Mouse (Mus musculus): ENCODE data around the gene Gabpb2. TPM values are rescaled to one million over a fixed set of nuclear protein-coding genes. Genes with fewer than 3 reads are reported as not detected.
A peak's percentile ranks its signal among the peaks of the same experiment; 100 is the strongest.
"Not testable (repeated sequence)": the region's sequence is repeated elsewhere in the genome, so short reads cannot be mapped to it uniquely, and the experiment has no call there.

Gabpb2 gene
- total RNA-seq, 4 experiments from 2014 or later: 10.4 to 12.5 (median 12.1) TPM

DNA sequence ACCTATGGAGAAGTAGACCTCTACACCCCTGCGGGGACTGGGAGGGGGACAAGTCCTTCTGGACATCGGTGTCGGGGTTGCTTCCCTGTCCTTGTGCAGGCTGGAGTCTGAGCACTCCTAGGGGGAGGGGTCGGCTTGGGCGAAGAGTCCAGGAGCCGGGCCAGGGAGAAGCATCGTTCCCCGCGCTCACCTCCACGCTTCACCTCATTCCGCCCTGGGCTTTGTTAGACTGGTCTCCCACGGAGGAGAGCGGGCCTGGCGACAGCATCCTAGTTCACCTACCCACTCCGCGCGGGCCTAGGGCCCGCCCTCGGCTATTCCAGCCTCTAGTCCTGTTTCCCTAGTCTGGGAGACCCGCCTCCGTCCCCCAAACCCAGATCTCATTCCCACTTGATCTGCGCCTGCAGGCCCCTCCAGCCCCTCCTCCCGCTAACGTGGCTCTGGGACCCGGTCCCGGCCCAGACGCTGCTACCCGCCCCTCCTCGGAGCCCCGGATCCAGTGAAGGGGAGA lies 56.6 kb downstream of the Gabpb2 start:
- DNase-seq (ENCODE audit: low spot score in 2 of 2): no peak

DNA sequence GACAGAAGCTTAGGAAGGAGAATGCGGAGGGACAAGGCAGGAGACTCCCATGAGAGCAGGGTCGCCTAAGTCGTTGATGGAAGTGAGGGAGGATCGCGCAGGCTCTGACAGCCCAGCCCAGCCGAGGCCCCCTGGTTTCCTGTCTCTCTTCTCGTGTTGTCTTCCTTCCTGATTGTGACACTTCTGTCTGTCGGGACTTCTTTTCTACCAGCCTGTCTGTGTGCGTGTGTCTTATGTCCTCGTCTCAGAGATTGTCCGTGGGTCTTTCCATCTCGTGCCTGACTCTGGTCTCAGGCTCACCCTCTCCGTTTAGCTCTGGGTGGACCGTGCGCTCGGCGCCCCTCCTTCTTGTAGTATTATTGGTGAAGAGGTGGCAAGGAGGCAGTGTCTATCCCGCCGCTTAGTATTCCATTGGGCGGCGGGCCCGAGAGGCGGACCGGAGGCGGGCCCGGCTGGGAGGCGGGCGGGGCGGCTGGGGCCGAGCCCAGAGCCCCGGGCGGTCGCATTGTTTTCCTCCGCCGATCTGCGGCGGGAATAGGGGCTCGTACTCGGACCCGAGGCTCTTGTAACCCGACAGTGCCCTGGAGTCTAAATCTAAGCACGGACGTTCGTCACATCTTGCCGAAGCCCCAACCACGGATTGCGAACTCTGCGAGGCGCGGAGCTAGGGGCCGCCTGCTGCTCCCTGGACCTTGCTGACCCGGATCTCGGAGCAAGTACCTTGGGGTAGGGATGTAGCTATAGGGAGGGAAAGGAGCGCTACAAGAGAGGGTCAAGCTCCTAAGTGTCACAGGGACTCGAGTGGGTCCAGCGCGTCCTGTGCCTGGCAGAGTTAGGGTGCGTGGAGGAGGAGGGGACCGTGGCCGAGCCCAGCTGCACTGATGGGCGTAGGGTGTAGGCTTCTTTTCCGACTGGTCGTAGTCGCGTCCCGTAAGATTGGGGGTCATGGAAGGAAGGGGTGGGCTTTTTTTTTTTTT lies 57.4 kb downstream of the Gabpb2 start, which contains the start of gene Sema6c:
TSS of gene Sema6c (plus strand) at position 471 of the 977 bp plus-strand sequence.
- DNase-seq (ENCODE audit: low spot score in 2 of 2): peak; percentile 65 to 87

DNA sequence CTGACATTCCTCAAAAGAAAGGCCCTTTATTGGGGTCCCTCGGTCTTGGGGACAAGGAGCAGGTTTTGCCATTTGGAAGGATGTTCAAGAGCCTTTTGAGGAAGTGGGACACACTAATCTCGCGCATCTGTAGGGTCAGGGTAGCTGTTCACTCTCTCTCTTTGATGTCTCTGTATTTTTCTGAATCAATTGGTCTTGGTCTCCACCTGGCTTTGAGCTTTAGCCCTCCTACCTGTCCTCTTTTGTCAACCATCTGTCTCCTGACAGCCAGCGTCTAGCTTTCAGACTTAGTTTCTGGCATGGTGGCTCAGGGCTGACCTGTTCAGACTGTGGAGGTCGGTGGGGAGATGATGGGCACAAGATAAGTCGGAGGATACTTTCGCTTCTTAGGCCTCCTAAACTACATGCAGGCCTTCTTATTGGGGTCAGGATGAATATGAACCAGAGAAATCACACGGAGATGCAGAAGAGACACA lies 58.2 kb downstream of the Gabpb2 start:
- DNase-seq (ENCODE audit: low spot score in 2 of 2): no peak

- no peak for DNase-seq (ENCODE audit: low spot score in 2 of 2)
Measured at GRCm38 (mm10) chr3:95153874-95154273, 63.8 kb downstream of the Gabpb2 start.

GRCm38 (mm10) chr3:95147924-95148323 lies 69.8 kb downstream of the Gabpb2 start:
- no peak for DNase-seq (ENCODE audit: low spot score in 2 of 2)

DNA sequence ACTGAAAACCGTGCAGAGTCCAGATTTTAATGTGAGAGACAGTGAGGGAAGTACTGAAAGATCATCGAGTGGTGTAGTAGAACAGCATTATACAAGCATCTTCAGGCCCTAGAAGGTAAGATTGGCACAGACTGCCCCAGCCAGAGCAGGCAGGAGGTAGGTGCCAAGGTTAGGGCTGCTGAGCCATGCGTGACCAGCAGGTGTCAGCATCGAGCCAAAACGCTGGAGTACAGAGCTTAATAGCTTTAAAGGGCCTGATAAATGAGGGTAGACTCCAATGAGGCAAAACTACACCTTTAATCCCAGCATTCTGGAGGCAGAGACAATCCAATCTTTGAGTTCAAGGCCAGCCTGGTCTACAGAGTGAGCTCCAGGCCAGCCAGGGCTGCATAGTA lies 75.1 kb downstream of the Gabpb2 start:
- peak in 1 of 2 experiments; percentile 90 for DNase-seq (ENCODE audit: low spot score in 2 of 2)

GRCm38 (mm10) chr3:95141952-95142616 lies 75.6 kb downstream of the Gabpb2 start, which contains the start of gene Tnfaip8l2:
TSS of gene Tnfaip8l2 (minus strand) at chr3:95142360.
- no peak for DNase-seq (ENCODE audit: low spot score in 2 of 2)

GRCm38 (mm10) chr3:95141474-95141873 lies 76.2 kb downstream of the Gabpb2 start:
- no peak for DNase-seq (ENCODE audit: low spot score in 2 of 2)

- no peak for DNase-seq (ENCODE audit: low spot score in 2 of 2)
Measured at GRCm38 (mm10) chr3:95140795-95141194, 76.9 kb downstream of the Gabpb2 start.

GRCm38 (mm10) chr3:95140289-95140595 lies 77.5 kb downstream of the Gabpb2 start:
- no peak for DNase-seq (ENCODE audit: low spot score in 2 of 2)

- DNase-seq (ENCODE audit: low spot score in 2 of 2): no peak
Measured at GRCm38 (mm10) chr3:95139586-95140288, 78.0 kb downstream of the Gabpb2 start.

DNA sequence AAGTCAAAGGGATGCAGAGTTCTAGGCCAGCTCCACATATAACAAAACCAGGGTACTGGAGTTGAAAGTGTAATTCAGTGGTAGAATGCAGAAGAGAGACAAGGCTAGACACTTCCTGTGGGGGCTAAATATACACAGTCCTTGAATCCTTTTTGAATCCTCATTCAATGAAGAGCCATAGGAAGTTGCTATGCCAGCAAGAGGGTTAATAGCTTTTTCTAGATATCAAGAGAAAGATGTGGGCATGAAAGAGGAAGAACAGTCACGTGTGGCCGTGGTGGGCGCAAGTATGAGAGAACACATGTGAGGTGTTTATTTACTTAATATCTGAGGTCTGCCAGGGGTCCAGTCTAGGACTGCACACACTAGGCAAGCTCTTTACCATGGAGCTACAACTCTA lies 81.4 kb downstream of the Gabpb2 start:
- no peak for DNase-seq (ENCODE audit: low spot score in 2 of 2)

DNA sequence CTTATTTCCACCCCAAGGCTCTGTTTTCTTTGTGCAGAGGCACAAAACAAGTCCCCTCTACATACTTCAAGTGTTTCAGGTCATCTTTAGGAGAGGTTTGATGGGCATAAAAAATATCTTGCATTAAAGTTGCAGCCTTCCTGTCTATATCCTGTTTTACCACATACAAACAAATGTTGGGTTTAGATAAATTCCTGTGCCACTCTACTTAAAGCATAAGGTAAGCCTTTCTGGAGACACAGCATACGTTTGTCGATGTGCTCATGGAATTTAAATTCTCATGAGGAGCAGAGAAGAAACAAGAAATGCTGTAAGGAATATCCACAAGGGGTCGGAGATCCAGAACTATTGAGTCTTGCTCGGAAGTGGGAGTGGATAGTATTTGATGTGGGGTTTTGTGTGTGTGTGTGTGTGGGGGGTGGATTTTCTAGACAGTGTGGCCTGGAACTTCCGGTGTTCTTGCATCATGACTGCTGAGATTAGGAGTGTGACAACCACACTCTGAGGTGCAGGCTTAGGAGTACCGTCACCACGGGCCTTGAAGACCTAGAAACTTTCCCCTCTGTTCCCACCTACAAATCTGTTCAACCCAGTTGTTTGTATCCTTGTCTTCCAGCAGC lies 82.2 kb downstream of the Gabpb2 start:
- no peak for DNase-seq (ENCODE audit: low spot score in 2 of 2)

GRCm38 (mm10) chr3:95135023-95135422 lies 82.7 kb downstream of the Gabpb2 start:
- DNase-seq (ENCODE audit: low spot score in 2 of 2): peak in 1 of 2 experiments; percentile 57

DNA sequence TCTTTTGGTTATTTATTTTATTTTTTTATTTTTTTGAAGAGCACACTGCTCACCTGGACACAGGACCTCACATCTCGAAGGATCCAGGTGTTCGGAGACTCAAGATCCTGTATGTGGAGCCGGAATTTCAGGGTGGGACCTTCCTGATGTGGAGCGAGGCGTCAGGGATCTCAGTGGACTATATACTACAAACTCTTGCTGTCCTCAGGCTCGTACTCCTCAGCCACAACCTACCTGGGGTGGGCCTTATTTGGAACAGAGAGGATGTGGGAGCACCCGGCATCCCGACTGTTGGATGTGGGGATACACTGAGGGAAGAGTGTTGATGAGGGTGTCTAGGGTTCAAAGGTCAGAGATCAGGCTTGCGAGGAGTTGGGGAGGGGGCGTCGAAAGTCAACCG lies 83.6 kb downstream of the Gabpb2 start:
- not testable (repeated sequence) for DNase-seq (ENCODE audit: low spot score in 2 of 2)

DNA sequence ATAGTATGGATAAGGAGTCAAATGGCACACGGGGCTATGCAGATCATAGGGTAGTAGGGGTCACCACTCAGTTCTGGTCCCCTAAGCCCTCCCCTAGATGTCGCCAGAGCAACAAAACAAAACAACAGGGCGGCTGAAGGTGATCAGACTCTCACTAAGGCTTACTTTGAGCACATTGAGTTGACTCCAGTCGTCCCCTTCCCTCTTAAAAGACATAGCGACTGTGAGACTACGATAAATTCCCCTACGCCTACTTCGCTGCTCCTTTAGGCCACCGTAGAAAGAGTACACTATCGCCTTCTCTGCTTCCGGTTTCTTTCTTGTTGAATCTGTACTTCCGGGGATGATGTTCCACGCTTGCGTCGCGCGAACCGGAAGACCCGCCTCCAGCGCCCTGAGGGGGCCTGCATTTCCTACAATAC lies 84.0 kb downstream of the Gabpb2 start, which contains the start of the genes Scnm1 and Lysmd1:
TSS of gene Scnm1 (minus strand) at position 332 of the 422 bp plus-strand sequence.
TSS of gene Lysmd1 (plus strand) at position 409 of the 422 bp plus-strand sequence.
- DNase-seq (ENCODE audit: low spot score in 2 of 2): peak; percentile 74 to 94

DNA sequence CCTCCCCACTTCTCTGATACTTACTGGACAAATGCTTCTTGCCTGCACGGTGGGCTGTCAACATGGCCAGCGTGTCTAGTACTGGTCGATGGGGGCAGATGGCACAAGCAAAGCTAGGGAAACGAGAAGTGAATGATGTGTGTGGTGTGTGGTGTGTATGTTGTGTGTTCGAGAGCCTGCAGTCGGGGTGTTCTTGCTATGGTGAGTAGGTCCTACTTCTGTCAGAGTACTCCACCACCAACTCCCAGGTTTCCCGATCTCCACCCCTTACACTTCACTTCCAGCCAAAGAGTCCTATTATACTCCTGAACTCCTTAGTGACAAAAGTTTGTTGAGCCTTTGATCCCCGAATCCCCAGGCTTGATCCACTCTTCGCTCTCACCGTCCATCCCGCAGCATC lies 84.5 kb downstream of the Gabpb2 start:
- no peak for DNase-seq (ENCODE audit: low spot score in 2 of 2)

- not testable (repeated sequence) for DNase-seq (ENCODE audit: low spot score in 2 of 2)
Measured at GRCm38 (mm10) chr3:95132389-95132788, 85.3 kb downstream of the Gabpb2 start.
